Mouse (Mus musculus): ENCODE results near the gene Olfr213.
"Not testable (repeated sequence)": the region's sequence is repeated elsewhere in the genome, so short reads cannot be mapped to it uniquely, and the experiment has no call there.

Gene Olfr213
- long read RNA-seq, experiment 1, result 0 reads
- long read RNA-seq, experiment 2, result 0 reads

- intact Hi-C loops (cut with DNase I), result no loop called here
These were observed at the start of gene Olfr213 for GRCm38 (mm10) chr6:116538156-116538555. Gene Olfr213 (plus strand): TSS chr6:116538456.

- intact Hi-C loops (cut with DNase I), result no loop called here
These were observed 49.5 kb upstream of the Olfr213 start, which contains the start of gene Olfr211 for GRCm38 (mm10) chr6:116488791-116489190. Gene Olfr211 (plus strand): TSS chr6:116489091.

DNA sequence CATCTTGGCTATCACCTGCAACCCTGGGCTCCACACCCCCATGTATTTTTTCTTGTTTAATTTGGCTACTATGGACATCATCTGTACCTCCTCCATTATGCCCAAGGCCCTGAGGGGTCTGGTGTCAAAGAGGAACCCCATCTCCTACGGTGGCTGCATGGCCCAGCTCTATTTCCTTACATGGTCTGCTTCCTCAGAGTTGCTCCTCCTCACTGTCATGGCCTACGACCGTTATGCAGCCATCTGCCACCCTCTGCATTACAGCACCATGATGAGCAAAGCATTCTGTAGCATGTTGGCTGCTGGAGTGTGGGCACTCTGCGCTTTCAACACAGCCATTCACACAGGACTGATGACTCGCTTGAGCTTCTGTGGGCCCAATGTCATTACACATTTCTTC lies 44.5 kb upstream of the Olfr213 start:
- intact Hi-C loops (cut with DNase I), result no loop called here

DNA sequence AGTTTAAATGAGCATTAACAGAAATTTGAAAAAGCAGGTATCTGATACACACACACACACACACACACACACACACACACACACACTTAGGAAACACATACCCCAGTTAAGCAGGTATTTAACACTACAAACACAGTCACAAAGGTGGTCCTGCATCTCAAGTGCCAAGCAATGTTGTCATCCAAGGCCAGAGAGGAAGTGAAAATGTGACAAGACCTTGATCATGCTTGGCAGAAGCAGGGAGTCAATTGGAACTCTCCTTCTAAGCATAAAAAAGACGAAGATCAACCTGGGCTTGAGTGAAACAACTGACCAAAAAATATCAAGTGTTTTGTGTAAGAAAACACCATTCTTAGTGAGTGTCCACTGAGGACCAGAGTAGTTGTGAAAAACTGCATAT lies 42.3 kb upstream of the Olfr213 start:
- intact Hi-C loops (cut with DNase I), result no loop called here

DNA sequence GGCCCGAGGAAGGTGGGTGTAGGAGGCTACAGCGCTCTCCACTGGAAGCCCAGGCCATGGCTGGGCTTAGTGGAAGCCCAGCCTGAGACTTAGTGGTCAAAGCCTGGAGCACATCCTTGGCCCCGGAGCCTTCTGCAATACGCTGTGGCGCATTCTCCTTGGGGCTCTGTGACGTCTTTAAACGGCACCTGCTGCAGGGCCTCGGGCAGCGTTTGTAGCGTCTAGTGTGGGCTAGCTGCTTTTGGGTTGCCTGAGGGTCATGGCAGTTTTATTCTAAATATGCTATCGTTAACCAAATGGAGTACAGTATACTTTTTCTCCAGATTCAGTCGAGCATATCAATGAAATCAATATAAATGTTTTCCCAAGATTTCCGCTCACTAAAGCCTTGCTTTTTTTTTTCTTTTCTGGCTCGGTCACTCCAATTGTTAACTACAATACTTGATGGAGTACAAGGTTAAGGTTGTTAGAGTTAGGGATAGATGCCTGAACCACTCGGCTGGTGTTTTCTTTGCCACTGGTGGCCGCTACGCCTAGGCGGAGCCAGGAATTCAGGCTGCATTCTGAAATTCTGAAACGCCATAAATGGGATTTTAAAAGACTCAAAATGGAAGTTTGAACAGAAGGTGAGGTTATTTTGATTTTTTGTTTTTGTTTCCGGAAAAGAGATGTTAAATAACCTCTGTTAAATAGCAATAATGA lies 31.8 kb upstream of the Olfr213 start, which contains the start of gene Olfr212:
TSS of gene Olfr212 (plus strand) at position 215 of the 702 bp plus-strand sequence.
- intact Hi-C loops (cut with DNase I), result not testable (repeated sequence)

DNA sequence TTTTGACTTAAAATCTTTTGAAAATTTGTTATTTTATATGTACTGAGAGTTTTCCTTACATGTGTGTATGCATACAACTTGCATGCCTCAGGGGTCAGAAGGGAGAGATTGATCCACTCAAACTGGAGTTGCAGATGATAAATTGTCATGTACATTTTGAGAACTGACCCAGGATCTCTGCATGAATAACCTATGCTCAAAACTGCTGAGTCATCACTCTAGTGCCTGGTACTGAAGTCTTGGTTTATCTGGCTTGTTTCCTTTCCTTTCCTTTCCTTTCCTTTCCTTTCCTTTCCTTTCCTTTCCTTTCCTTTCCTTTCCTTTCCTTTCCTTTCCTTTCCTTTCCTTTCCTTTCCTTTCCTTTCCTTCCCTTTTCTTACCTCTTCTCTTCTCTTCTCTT lies 23.4 kb upstream of the Olfr213 start:
- intact Hi-C loops (cut with DNase I), result no loop called here

DNA sequence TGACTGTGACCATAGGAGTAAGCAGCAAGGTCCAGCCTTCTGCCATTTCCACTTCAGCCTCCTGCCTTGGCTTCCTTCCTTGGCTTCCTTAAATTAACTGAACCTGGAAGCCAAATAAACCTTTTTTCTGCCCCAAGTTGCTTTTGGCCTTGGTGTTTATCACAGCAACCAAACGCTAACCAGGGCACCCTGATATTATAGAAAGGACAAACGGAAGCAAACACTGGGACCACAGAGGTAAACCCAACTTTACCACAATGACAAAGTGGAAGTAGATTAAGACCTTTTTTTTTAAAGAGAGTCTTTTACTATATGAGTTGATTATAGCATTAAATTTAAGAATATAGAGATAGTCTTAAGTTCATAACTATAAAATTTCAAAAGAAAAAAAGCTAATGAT lies 4.2 kb downstream of the Olfr213 start:
- intact Hi-C loops (cut with DNase I), result no loop called here

- intact Hi-C loops (cut with DNase I), result not testable (repeated sequence)
These were observed 12.6 kb downstream of the Olfr213 start, which contains the start of gene Gm5580 for GRCm38 (mm10) chr6:116550841-116551240. Gene Gm5580 (plus strand): TSS chr6:116551141.

DNA sequence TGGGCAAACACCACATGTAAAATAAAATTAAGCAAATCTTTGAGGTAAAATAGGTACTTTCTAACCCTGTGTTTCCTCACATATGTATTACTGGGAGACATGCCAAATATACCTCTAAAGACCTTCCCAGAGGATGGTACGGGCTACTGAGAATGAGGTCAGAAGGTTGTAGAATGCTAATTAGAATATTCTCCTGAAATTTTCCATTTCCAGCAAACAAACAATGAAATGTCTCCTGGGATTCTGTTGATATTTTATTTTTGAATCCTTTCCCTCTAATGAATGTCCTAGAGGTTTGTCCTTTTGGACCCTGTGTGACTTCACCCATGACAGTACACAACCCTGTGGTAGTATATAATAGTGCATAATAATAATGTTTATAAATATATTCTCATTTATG lies 15.7 kb downstream of the Olfr213 start, which contains the start of gene Olfr214:
TSS of gene Olfr214 (plus strand) at position 301 of the 400 bp plus-strand sequence.
- intact Hi-C loops (cut with DNase I), result no loop called here

DNA sequence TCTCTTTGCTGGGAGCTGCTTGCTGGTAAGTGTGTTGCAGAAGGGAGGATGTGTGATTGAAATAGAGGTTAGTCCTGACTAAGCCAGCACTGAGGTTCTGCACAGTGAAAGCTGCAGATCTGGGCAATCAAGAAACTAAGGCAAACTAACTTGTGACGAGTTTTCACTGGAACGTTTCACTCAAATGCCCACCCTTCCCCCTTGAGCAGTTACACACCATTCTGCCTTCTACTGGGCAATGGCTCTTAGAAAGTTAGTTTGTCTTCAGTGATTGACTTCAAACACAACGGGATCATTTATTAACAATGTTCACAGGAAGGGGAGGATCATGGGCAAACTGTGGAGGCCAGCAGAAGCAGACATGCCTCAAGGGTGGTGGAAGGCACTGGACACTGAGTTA lies 16.7 kb downstream of the Olfr213 start:
- intact Hi-C loops (cut with DNase I), result no loop called here

DNA sequence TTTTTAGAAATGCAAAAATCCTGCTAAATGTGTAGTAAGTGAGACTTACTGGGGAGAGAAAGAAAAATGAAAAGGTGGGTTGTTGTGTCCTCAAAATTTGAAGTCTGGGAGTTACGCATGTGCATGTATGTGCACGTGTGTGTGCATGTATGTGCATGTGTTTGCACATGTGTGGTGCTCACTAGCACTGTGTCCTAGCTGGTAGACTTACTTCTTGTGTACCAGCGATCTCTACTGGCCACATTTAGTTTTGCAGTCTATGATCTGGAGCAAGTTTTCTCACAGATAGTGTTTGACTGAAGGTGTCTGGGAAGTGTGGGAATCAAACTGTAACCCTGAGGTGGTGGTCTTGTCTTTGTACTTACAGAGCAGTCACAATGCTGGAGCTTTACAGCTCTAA lies 31.6 kb downstream of the Olfr213 start:
- intact Hi-C loops (cut with DNase I), result no loop called here

GRCm38 (mm10) chr6:116584095-116584494 lies 45.8 kb downstream of the Olfr213 start, which contains the start of gene Olfr215:
Gene Olfr215 (minus strand): TSS chr6:116584195.
- intact Hi-C loops (cut with DNase I), result no loop called here
